Mouse (Mus musculus): ENCODE measurements around the gene 5031439G07Rik. TPM values are rescaled to one million over a fixed set of nuclear protein-coding genes. Genes with fewer than 3 reads are reported as not detected.

5031439G07Rik gene
- polyA plus RNA-seq, 1 experiment from 2014 or later = 9.1 TPM

GRCm38 (mm10) chr15:84940102-84940501 is 48.2 kb downstream of the 5031439G07Rik start:
- no peak overlapping the region for H3K9ac ChIP-seq
- no peak overlapping the region for H3K27ac ChIP-seq
- 82% methylated on average over 12 of the region's 12 CpGs for WGBS
- no peaks in the 10 kb centered on the region for H3K9me3 ChIP-seq
- no peaks in the 10 kb centered on the region for H3K27me3 ChIP-seq
- H3K36me3 ChIP-seq = peaks cover 84% of the 10 kb centered on the region
- H3K4me2 ChIP-seq (replicated peaks) = no peak overlapping the region
- no peak overlapping the region for H3K4me3 ChIP-seq
- no peak for ATAC-seq (ENCODE audit: low FRiP score, low read depth)
- no peaks in the 10 kb centered on the region for H3K4me1 ChIP-seq

- peaks cover 100% of the 10 kb centered on the region for H3K36me3 ChIP-seq
- H3K9me3 ChIP-seq = no peaks in the 10 kb centered on the region
- H3K4me3 ChIP-seq = no peak overlapping the region
- 86% methylated on average over 16 of the region's 16 CpGs for WGBS
- no peak overlapping the region for H3K27ac ChIP-seq
- H3K27me3 ChIP-seq = no peaks in the 10 kb centered on the region
- no peaks in the 10 kb centered on the region for H3K4me1 ChIP-seq
- H3K4me2 ChIP-seq (replicated peaks) = no peak overlapping the region
- ATAC-seq (ENCODE audit: low FRiP score, low read depth) = no peak
- no peak overlapping the region for H3K9ac ChIP-seq
Measured at GRCm38 (mm10) chr15:84934901-84935300, 53.5 kb downstream of the 5031439G07Rik start.

GRCm38 (mm10) chr15:84932351-84932750 is 56.0 kb downstream of the 5031439G07Rik start:
- Histone ChIP-seq H3K36me3 (peaks cover 98% of the 10 kb centered on the region), H3K4me3 (no peak overlapping the region), H3K27ac (no peak overlapping the region), H3K27me3 (no peaks in the 10 kb centered on the region), H3K4me1 (no peaks in the 10 kb centered on the region), H3K4me2 (replicated peaks) (no peak overlapping the region), H3K9me3 (no peaks in the 10 kb centered on the region), H3K9ac (no peak overlapping the region)
- WGBS = 57% methylated on average over 5 of the region's 5 CpGs
- ATAC-seq (ENCODE audit: low FRiP score, low read depth) = no peak

GRCm38 (mm10) chr15:84925495-84926018 is 62.8 kb downstream of the 5031439G07Rik start:
- Histone ChIP-seq H3K4me2 (replicated peaks) (peak overlapping the region; percentile 75), H3K4me3 (peak overlapping the region; percentile 99; the same call in 1 of the 2 replicates), H3K27me3 (no peaks in the 10 kb centered on the region), H3K9ac (no peak overlapping the region), H3K9me3 (no peaks in the 10 kb centered on the region), H3K4me1 (peaks cover 29% of the 10 kb centered on the region), H3K27ac (no peak overlapping the region), H3K36me3 (peaks cover 33% of the 10 kb centered on the region)
- 64% methylated on average over 1 of the region's 1 CpGs for WGBS
- ATAC-seq (ENCODE audit: low FRiP score, low read depth) = no peak

- no peaks in the 10 kb centered on the region for H3K27me3 ChIP-seq
- H3K9me3 ChIP-seq = no peaks in the 10 kb centered on the region
- peaks cover 29% of the 10 kb centered on the region for H3K4me1 ChIP-seq
- 11% methylated on average over 9 of the region's 9 CpGs for WGBS
- peak overlapping the region; percentile 99 for H3K9ac ChIP-seq
- H3K4me3 ChIP-seq = peak overlapping the region; percentile 99
- no peak overlapping the region for H3K27ac ChIP-seq
- H3K4me2 ChIP-seq (replicated peaks) = peak overlapping the region; percentile 75
- peaks cover 25% of the 10 kb centered on the region for H3K36me3 ChIP-seq
- no peak for ATAC-seq (ENCODE audit: low FRiP score, low read depth)
Measured at GRCm38 (mm10) chr15:84924781-84925315, 63.5 kb downstream of the 5031439G07Rik start.

- ATAC-seq (ENCODE audit: low FRiP score, low read depth) = peak; percentile 82
- Histone ChIP-seq H3K36me3 (peaks cover 13% of the 10 kb centered on the region), H3K27ac (peak overlapping the region; percentile 96), H3K4me2 (replicated peaks) (peak overlapping the region; percentile 75), H3K27me3 (no peaks in the 10 kb centered on the region), H3K4me3 (peak overlapping the region; percentile 99), H3K9ac (peak overlapping the region; percentile 99), H3K4me1 (peaks cover 29% of the 10 kb centered on the region), H3K9me3 (no peaks in the 10 kb centered on the region)
- under 1% methylated on average over 68 of the region's 68 CpGs for WGBS
Measured at GRCm38 (mm10) chr15:84923508-84924181, 64.7 kb downstream of the 5031439G07Rik start.

- WGBS = under 1% methylated on average over 59 of the region's 60 CpGs
- peak within 1 kb of the TSS; percentile 96 for H3K27ac ChIP-seq
- peak within 1 kb of the TSS; percentile 99 for H3K9ac ChIP-seq
- H3K36me3 ChIP-seq = peaks cover 8% of the 10 kb centered on the region
- ATAC-seq (ENCODE audit: low FRiP score, low read depth) = peak; percentile 92
- H3K9me3 ChIP-seq = no peaks in the 10 kb centered on the region
- H3K4me3 ChIP-seq = peak within 1 kb of the TSS; percentile 99
- peaks cover 29% of the 10 kb centered on the region for H3K4me1 ChIP-seq
- no peaks in the 10 kb centered on the region for H3K27me3 ChIP-seq
- H3K4me2 ChIP-seq (replicated peaks) = peak within 1 kb of the TSS; percentile 83
Measured at GRCm38 (mm10) chr15:84922884-84923507, 65.4 kb downstream of the 5031439G07Rik start, which contains the start of gene Nup50. Gene Nup50, plus strand, starts transcription at chr15:84923411.

GRCm38 (mm10) chr15:84919938-84920337 is 68.4 kb downstream of the 5031439G07Rik start, which contains the start of gene Gm29666:
Gene Gm29666, minus strand, starts transcription at chr15:84920038.
- Histone ChIP-seq H3K36me3 (no peaks in the 10 kb centered on the region), H3K4me2 (replicated peaks) (no peak within 1 kb of the TSS), H3K4me3 (no peak within 1 kb of the TSS), H3K9ac (no peak within 1 kb of the TSS), H3K4me1 (peaks cover 20% of the 10 kb centered on the region), H3K27ac (no peak within 1 kb of the TSS), H3K27me3 (no peaks in the 10 kb centered on the region), H3K9me3 (no peaks in the 10 kb centered on the region)
- WGBS = 89% methylated on average over 3 of the region's 3 CpGs
- no peak for ATAC-seq (ENCODE audit: low FRiP score, low read depth)

- H3K4me2 ChIP-seq (replicated peaks) = no peak overlapping the region
- WGBS = 89% methylated on average over 3 of the region's 3 CpGs
Measured at GRCm38 (mm10) chr15:84913201-84913600, 75.2 kb downstream of the 5031439G07Rik start.

GRCm38 (mm10) chr15:84903843-84904385 is 84.4 kb downstream of the 5031439G07Rik start:
- H3K27me3 ChIP-seq = no peaks in the 10 kb centered on the region
- H3K4me2 ChIP-seq (replicated peaks) = no peak overlapping the region
- 74% methylated on average over 7 of the region's 7 CpGs for WGBS
- H3K27ac ChIP-seq = no peak overlapping the region
- H3K9ac ChIP-seq = no peak overlapping the region
- H3K9me3 ChIP-seq = no peaks in the 10 kb centered on the region
- no peaks in the 10 kb centered on the region for H3K4me1 ChIP-seq
- H3K4me3 ChIP-seq = no peak overlapping the region
- H3K36me3 ChIP-seq = no peaks in the 10 kb centered on the region
- no peak for ATAC-seq (ENCODE audit: low FRiP score, low read depth)

More at GRCm38 (mm10) chr15:84913201-84913600, 75.2 kb downstream of the 5031439G07Rik start:
- Histone ChIP-seq H3K9ac (no peak overlapping the region), H3K36me3 (peaks cover 4% of the 10 kb centered on the region; the same call in 1 of the 2 replicates), H3K27ac (no peak overlapping the region), H3K4me1 (no peaks in the 10 kb centered on the region), H3K4me3 (no peak overlapping the region), H3K9me3 (peaks cover 13% of the 10 kb centered on the region), H3K27me3 (no peaks in the 10 kb centered on the region)
- ATAC-seq (ENCODE audit: low FRiP score, low read depth) = no peak

GRCm38 (mm10) chr15:84898077-84898476 is 90.3 kb downstream of the 5031439G07Rik start:
- peak overlapping the region; percentile 31; the same call in 1 of the 2 replicates for H3K4me2 ChIP-seq (replicated peaks)
- WGBS = 20% methylated on average over 7 of the region's 7 CpGs
- ATAC-seq (ENCODE audit: low FRiP score, low read depth) = peak; percentile 64; the same call in 1 of the 2 replicates
- peaks cover 12% of the 10 kb centered on the region for H3K4me1 ChIP-seq
- no peak overlapping the region for H3K27ac ChIP-seq
- H3K27me3 ChIP-seq = no peaks in the 10 kb centered on the region; the same call in 1 of the 2 replicates
- H3K4me3 ChIP-seq = no peak overlapping the region
- H3K9me3 ChIP-seq = 0 out of 2 replicates have a peak, but pooled peaks cover 3% of the 10 kb centered on the region
- H3K36me3 ChIP-seq = no peaks in the 10 kb centered on the region
- no peak overlapping the region for H3K9ac ChIP-seq

All from limb, embryonic 13.5 days (tissue).